Mouse (Mus musculus) G1E (cell line): Measurements from ENCODE around the gene Srp14.

Experiments used
- CTCF ChIP-seq: IDR thresholded peaks from 2 replicates; pipeline ENCODE4 v1.5.1; 2012; ENCODE audit warnings: low read depth, low read length, inconsistent platforms, mixed read lengths
- GATA1 ChIP-seq: IDR thresholded peaks from 2 replicates; pipeline ENCODE4 v1.6.1; 2012; ENCODE audit warnings: borderline replicate concordance, low read length, inconsistent platforms, mixed read lengths
- GATA2 ChIP-seq: IDR thresholded peaks from 2 replicates; pipeline ENCODE4 v1.6.1; 2012; ENCODE audit warnings: low read depth, low read length, inconsistent platforms, borderline replicate concordance
- POLR2AphosphoS5 ChIP-seq: IDR thresholded peaks from 2 replicates; pipeline ENCODE4 v1.6.1; 2012; ENCODE audit warnings: low read depth, low read length, inconsistent platforms; ENCODE audit not compliant: insufficient replicate concordance

DNA sequence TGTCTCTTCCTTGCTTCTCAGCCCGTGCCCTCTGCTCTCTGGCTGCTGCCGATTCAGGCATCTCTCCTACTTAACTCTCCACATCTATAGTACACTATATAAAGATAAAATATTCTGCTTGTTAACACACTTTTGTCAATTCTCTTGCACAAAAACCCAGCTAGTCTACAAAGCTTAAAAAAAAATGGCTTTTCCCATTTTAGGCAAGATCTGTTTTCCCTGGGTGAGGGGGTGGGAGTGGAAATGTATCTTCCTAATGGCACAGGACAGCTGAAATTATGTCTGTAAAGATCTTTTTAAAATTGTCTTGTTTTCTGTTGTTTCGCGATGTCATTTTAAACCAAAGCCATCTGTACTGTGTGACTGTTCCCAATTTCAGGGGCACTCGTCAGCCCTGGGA, 16.0 kb downstream of the Srp14 start:
- TF ChIP-seq CTCF, result no peak
- no peak for TF ChIP-seq GATA1
- no peak for TF ChIP-seq GATA2
- no peak for TF ChIP-seq POLR2AphosphoS5
